Mouse (Mus musculus) adrenal gland (tissue): ENCODE data around the gene Epgn.

Experiments
- intact Hi-C: fragments of 180-260 bp; cut with DNase I; formaldehyde crosslinking; loops from one replicate; pipeline ENCODE4 v1.15.1; 2025
- long read RNA-seq, 2 experiments: library from polyadenylated mRNA; unstranded; transcript quantifications; one replicate each; pipeline ENCODE4 v2.0.0; 2020; ENCODE audit warnings: borderline replicate concordance in 1 of 2; ENCODE audit not compliant: insufficient replicate concordance in 1 of 2

Epgn gene
- long read RNA-seq, experiment 1, result 0 reads
- long read RNA-seq, experiment 2, result 0 reads

GRCm38 (mm10) chr5:91027164-91027563 lies at the start of gene Epgn:
Gene Epgn, plus strand, starts transcription at chr5:91027464.
- intact Hi-C loops, result no loop called here

GRCm38 (mm10) chr5:90980297-90980696 lies 47.0 kb upstream of the Epgn start:
- intact Hi-C loops, result no loop called here

- intact Hi-C loops, result no loop called here
Observed at GRCm38 (mm10) chr5:90987605-90988004, 39.7 kb upstream of the Epgn start.

GRCm38 (mm10) chr5:90988149-90988548 lies 39.1 kb upstream of the Epgn start:
- intact Hi-C loops, result no loop called here

- intact Hi-C loops, result no loop called here
Observed at GRCm38 (mm10) chr5:90988592-90988991, 38.7 kb upstream of the Epgn start.

GRCm38 (mm10) chr5:90999942-91000341 lies 27.3 kb upstream of the Epgn start:
- intact Hi-C loops, result no loop called here

GRCm38 (mm10) chr5:91015216-91015615 lies 12.0 kb upstream of the Epgn start:
- intact Hi-C loops, result no loop called here

- intact Hi-C loops, result no loop called here
Observed at GRCm38 (mm10) chr5:91023114-91023513, 4.2 kb upstream of the Epgn start.

GRCm38 (mm10) chr5:91027840-91028239 lies 576 bp downstream of the Epgn start:
- intact Hi-C loops, result no loop called here

- intact Hi-C loops, result no loop called here
Observed at GRCm38 (mm10) chr5:91030629-91031028, 3.4 kb downstream of the Epgn start.

GRCm38 (mm10) chr5:91035341-91035740 lies 8.1 kb downstream of the Epgn start:
- intact Hi-C loops, result no loop called here

- intact Hi-C loops, result no loop called here
Observed at GRCm38 (mm10) chr5:91036628-91037027, 9.4 kb downstream of the Epgn start.

GRCm38 (mm10) chr5:91037756-91038155 lies 10.5 kb downstream of the Epgn start:
- intact Hi-C loops, result no loop called here

GRCm38 (mm10) chr5:91038547-91038946 lies 11.3 kb downstream of the Epgn start:
- intact Hi-C loops, result no loop called here

GRCm38 (mm10) chr5:91038963-91039362 lies 11.7 kb downstream of the Epgn start:
- intact Hi-C loops, result no loop called here

GRCm38 (mm10) chr5:91047987-91048386 lies 20.7 kb downstream of the Epgn start:
- intact Hi-C loops, result no loop called here

- intact Hi-C loops, result no loop called here
Observed at GRCm38 (mm10) chr5:91048397-91048796, 21.1 kb downstream of the Epgn start.

GRCm38 (mm10) chr5:91072340-91072739 lies 45.1 kb downstream of the Epgn start:
- intact Hi-C loops, result no loop called here

- intact Hi-C loops, result no loop called here
Observed at GRCm38 (mm10) chr5:91073626-91074025, 46.4 kb downstream of the Epgn start.

- intact Hi-C loops, result no loop called here
Observed at GRCm38 (mm10) chr5:91074026-91074425, 46.8 kb downstream of the Epgn start.

GRCm38 (mm10) chr5:91074450-91074950 lies 47.2 kb downstream of the Epgn start, which contains the start of gene Ereg:
Gene Ereg, plus strand, starts transcription at chr5:91074622.
- intact Hi-C loops, result no loop called here

- intact Hi-C loops, result no loop called here
Observed at GRCm38 (mm10) chr5:91075021-91075420, 47.8 kb downstream of the Epgn start.

- intact Hi-C loops, result no loop called here
Observed at GRCm38 (mm10) chr5:91083016-91083415, 55.8 kb downstream of the Epgn start.
